Mouse (Mus musculus) heart, embryonic 14.5 days (tissue): ENCODE measurements around the gene Evi2a. TPM values are rescaled to one million over a fixed set of nuclear protein-coding genes. Genes with fewer than 3 reads are reported as not detected.

Experiments
- ATAC-seq: fragments of 200-750 bp; cut with Nextera tagmentation; 2 replicates; pipeline ENCODE4 v1.8.0; 2017; ENCODE audit warnings: low read depth, moderate TSS enrichment; ENCODE audit not compliant: insufficient number of reproducible peaks, insufficient read depth, low FRiP score
- H3K27ac ChIP-seq, 2 experiments: fragments of 200-500 bp in 1 of 2; fragments of 300-500 bp in 1 of 2; sonication (generic) in 1 of 2; replicated peaks in 1 of 2; 2 replicates each; pipeline ENCODE4 v1.5.1; 2012 to 2014; ENCODE audit warnings: low read depth in 2 of 2, low read length in 2 of 2, control low read depth in 1 of 2, mild to moderate bottlenecking in 1 of 2, mixed read lengths in 1 of 2; ENCODE audit not compliant: control insufficient read depth in 1 of 2, insufficient read depth in 1 of 2
- H3K27me3 ChIP-seq: fragments of 300-500 bp; sonication (generic); 2 replicates; pipeline ENCODE4 v1.6.1; 2014; ENCODE audit warnings: mild to moderate bottlenecking, low read length, control low read depth; ENCODE audit not compliant: control insufficient read depth, insufficient read depth
- H3K36me3 ChIP-seq: fragments of 300-500 bp; sonication (generic); 2 replicates; pipeline ENCODE4 v1.6.1; 2014; ENCODE audit warnings: mild to moderate bottlenecking, control low read depth, low read length, mixed read lengths; ENCODE audit not compliant: control insufficient read depth, insufficient read depth
- H3K4me1 ChIP-seq, 2 experiments: fragments of 200-500 bp in 1 of 2; fragments of 300-500 bp in 1 of 2; sonication (generic) in 1 of 2; 2 replicates each; pipeline ENCODE4 v1.6.1; 2012 to 2014; ENCODE audit warnings: low read length in 2 of 2, control low read depth in 1 of 2, mixed read lengths in 1 of 2; ENCODE audit not compliant: control insufficient read depth in 2 of 2, insufficient read depth in 2 of 2
- H3K4me2 ChIP-seq: fragments of 300-500 bp; sonication (generic); 2 replicates; pipeline ENCODE4 v1.6.1; 2014; ENCODE audit warnings: mild to moderate bottlenecking, low read length
- H3K4me3 ChIP-seq, 2 experiments: fragments of 200-500 bp in 1 of 2; fragments of 300-500 bp in 1 of 2; sonication (generic) in 1 of 2; 2 replicates each; pipeline ENCODE4 v1.5.1; 2012 to 2014; ENCODE audit warnings: low read length in 2 of 2, mild to moderate bottlenecking in 2 of 2, control low read depth in 1 of 2, low read depth in 1 of 2, moderate library complexity in 1 of 2; ENCODE audit not compliant: control insufficient read depth in 1 of 2, insufficient read depth in 1 of 2
- H3K9ac ChIP-seq: fragments of 300-500 bp; sonication (generic); 2 replicates; pipeline ENCODE4 v1.6.1; 2014; ENCODE audit warnings: mild to moderate bottlenecking, low read length
- H3K9me3 ChIP-seq: fragments of 300-500 bp; sonication (generic); 2 replicates; pipeline ENCODE4 v1.6.1; 2016; ENCODE audit warnings: low read length, control low read depth; ENCODE audit not compliant: control insufficient read depth
- WGBS: fragments of 180-500 bp; shearing (Covaris S2); extraction: QIAGEN DNeasy Blood & Tissue Kit; methylation state at CpG from one replicate; pipeline ENCODE4 v1.1.7; 2014; 5-methylcytosine and 5-hydroxymethylcytosine counted together
- polyA plus RNA-seq: library from polyadenylated mRNA; unstranded; fragments of >200 nt; fragmentation: Nextera tagmentation; extraction: Ambion mirVana; gene quantifications from 2 replicates; pipeline ENCODE4 v1.2.1, GENCODE M21; 2014

Evi2a gene
- polyA plus RNA-seq, 1 experiment from 2014 or later: 3.0 TPM

DNA sequence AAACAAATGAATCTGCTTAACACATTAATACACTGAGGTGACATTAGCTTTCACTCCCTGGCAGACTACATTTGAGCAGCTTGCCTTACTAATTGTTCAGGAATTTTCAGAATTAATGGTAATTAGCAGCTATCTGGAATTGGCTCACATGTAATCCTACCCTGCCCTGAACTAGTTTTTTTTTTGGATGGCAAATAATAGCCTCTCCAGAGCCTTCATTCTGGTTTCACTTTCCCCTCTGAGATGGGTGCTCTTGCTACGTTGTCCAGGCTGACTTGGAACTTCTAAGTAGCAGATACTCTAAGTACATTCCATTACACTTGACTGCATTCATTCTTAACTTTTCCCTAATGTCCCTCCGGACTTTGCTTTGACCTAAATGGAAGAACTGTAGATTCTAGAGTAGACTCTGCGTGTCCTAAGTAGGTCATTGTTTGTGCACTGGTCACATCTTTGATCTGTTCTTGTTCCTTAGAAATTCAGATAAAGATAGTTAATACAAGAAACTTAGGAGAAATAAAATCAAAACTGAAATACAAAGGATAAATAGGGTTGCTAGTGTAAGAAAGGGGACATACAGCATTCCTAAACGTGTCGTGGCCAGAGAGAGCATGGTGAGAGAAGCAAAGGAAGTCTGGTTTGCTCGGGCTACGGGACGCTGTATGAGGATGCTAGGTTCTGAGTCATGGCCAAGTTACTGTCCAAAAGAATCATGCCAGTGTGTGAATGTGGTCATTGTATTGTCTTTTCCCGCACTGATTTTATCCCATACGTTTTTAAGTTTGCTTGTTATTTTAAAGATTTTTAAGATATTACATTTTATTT lies 35.2 kb downstream of the Evi2a start:
- 62% methylated on average over 10 of the region's 10 CpGs for WGBS
- ATAC-seq: no peak
- Histone ChIP-seq H3K9ac (no peak overlapping the region), H3K4me1 (peaks cover 0 to 6% of the 10 kb centered on the region in 2 experiments; a peak in 1 of 4 replicates), H3K36me3 (0 out of 2 replicates have a peak, but pooled peaks cover 4% of the 10 kb centered on the region), H3K4me2 (no peak overlapping the region), H3K27ac (no peak overlapping the region), H3K9me3 (no peaks in the 10 kb centered on the region), H3K4me3 (no peak overlapping the region), H3K27me3 (no peaks in the 10 kb centered on the region)

DNA sequence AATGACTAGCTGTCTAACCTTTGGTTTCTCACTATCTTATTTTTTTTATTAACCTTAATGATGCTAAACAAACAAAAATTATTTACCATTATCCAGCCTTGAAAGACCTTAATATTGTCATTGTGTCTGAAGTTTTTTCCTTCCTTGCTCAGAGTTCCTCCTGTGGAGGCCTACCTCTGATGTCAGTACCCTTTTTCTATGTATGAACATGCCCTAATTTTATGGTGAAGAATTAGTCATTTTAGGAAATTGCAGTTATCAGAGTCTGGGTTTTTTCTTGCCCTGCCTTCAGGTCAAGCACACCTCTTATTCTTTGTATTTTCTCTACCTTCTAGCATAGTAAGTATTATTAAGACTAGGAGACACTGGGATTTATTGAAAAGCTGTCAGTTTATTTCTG lies 45.7 kb downstream of the Evi2a start:
- Histone ChIP-seq H3K27me3 (no peaks in the 10 kb centered on the region), H3K27ac (no peak overlapping the region), H3K4me1 (no peaks in the 10 kb centered on the region), H3K9me3 (no peaks in the 10 kb centered on the region), H3K4me3 (no peak overlapping the region), H3K9ac (no peak overlapping the region), H3K4me2 (no peak overlapping the region), H3K36me3 (peaks cover 31% of the 10 kb centered on the region)
- no peak for ATAC-seq

DNA sequence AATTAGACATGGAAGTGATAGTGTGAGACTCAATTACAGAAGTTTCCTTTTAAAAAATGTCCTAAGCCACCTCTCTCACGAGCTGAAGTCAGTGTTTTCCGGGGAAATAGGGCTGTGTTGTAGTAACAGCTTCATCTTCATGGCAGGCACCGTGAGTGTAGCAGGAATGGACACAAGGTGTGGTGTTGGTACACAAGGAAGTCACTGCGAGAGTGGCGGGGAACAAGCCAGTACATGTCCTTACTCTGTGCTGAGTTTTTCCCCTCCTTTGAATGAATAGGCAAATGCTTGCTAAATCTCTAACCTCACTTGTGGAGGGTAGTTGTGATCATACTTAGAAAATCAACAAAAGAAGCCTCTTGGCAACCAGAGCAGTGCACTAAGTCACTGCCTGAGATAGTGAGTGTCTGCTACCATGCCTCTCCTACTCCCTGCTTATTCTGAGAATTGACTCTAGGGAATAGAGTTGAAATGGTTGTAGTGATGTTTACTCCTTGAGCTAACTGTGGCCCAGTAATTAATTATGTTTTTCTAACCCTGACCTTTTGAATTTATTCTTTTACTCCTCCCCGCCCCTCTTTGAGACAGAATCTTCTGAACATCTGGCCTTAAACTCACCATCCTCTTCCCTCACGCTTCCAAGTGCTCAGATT lies 46.4 kb downstream of the Evi2a start:
- no peak overlapping the region for H3K4me3 ChIP-seq
- no peaks in the 10 kb centered on the region for H3K9me3 ChIP-seq
- peaks cover 31% of the 10 kb centered on the region for H3K36me3 ChIP-seq
- 88% methylated on average over 7 of the region's 7 CpGs for WGBS
- H3K4me1 ChIP-seq: no peaks in the 10 kb centered on the region
- no peaks in the 10 kb centered on the region for H3K27me3 ChIP-seq
- H3K9ac ChIP-seq: no peak overlapping the region
- no peak for ATAC-seq
- H3K27ac ChIP-seq: no peak overlapping the region
- H3K4me2 ChIP-seq: no peak overlapping the region

DNA sequence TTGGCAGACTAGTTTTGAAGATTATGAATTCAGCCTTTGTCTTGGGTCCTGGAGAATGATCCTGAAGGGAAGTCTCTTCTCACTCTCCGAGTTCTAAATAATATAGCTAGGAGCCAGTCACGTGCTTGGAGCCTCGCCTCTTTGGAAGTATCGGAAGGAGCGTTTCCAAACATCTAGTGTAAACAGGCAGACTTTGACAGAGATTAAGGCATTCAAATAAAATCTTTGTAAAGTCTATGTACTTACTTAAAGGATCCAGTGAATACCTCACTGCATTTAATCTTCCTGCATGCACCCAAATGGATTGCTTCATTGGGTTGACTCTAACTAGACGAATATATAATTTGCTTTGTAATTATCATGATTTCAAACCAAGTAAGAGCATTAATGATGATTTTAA lies 47.0 kb downstream of the Evi2a start:
- H3K9ac ChIP-seq: no peak overlapping the region
- no peak for ATAC-seq
- H3K4me3 ChIP-seq: no peak overlapping the region
- no peak overlapping the region for H3K4me2 ChIP-seq
- no peaks in the 10 kb centered on the region for H3K27me3 ChIP-seq
- no peaks in the 10 kb centered on the region for H3K4me1 ChIP-seq
- H3K36me3 ChIP-seq: peaks cover 35% of the 10 kb centered on the region
- H3K27ac ChIP-seq: no peak overlapping the region
- 97% methylated on average over 6 of the region's 6 CpGs for WGBS
- no peaks in the 10 kb centered on the region for H3K9me3 ChIP-seq

Other genes with a start within 250 kb of the Evi2a start
- not detected in 2 replicates for gene Gm9964, start 233.7 kb downstream of the Evi2a start, polyA plus RNA-seq
- 6.2 and 7.7 TPM in 2 replicates for gene Nf1, start 190.9 kb downstream of the Evi2a start, polyA plus RNA-seq
- gene Omg, start 26.5 kb downstream of the Evi2a start, polyA plus RNA-seq: 0.26 and 0.31 TPM in 2 replicates
- 0.32 and 0.39 TPM in 2 replicates for gene Evi2b, start 6.8 kb downstream of the Evi2a start, polyA plus RNA-seq
- gene Evi2, start within 50 bp of the Evi2a start, polyA plus RNA-seq: 1.1 TPM in 2 replicates
- gene Rab11fip4, start 60.6 kb upstream of the Evi2a start, polyA plus RNA-seq: 0.07 and 0.14 TPM in 2 replicates